Mouse (Mus musculus) kidney, embryonic 16.5 days (tissue): ENCODE results near the gene Ipo13. TPM values are rescaled to one million over a fixed set of nuclear protein-coding genes. Genes with fewer than 3 reads are reported as not detected.

Experiments used
- ATAC-seq: fragments of 200-750 bp; cut with Nextera tagmentation; 2 replicates; pipeline ENCODE4 v1.8.0; 2017; ENCODE audit warnings: moderate TSS enrichment; ENCODE audit not compliant: low FRiP score, low TSS enrichment
- H3K27ac ChIP-seq: fragments of 300-500 bp; sonication (generic); 2 replicates; pipeline ENCODE4 v1.5.1; 2014; ENCODE audit warnings: low read length
- H3K27me3 ChIP-seq: fragments of 300-500 bp; sonication (generic); 2 replicates; pipeline ENCODE4 v1.6.1; 2014; ENCODE audit warnings: low read length, control low read depth, mixed read lengths; ENCODE audit not compliant: insufficient read depth
- H3K36me3 ChIP-seq: fragments of 300-500 bp; sonication (generic); 2 replicates; pipeline ENCODE4 v1.6.1; 2014; ENCODE audit warnings: low read length, control low read depth, mixed read lengths; ENCODE audit not compliant: insufficient read depth
- H3K4me1 ChIP-seq: fragments of 300-500 bp; sonication (generic); 2 replicates; pipeline ENCODE4 v1.6.1; 2014; ENCODE audit warnings: low read length, control low read depth, mixed read lengths; ENCODE audit not compliant: insufficient read depth
- H3K4me2 ChIP-seq: fragments of 300-500 bp; sonication (generic); replicated peaks from 2 replicates; pipeline ENCODE4 v1.6.1; 2014; ENCODE audit warnings: low read depth, low read length
- H3K4me3 ChIP-seq: fragments of 300-500 bp; sonication (generic); 2 replicates; pipeline ENCODE4 v1.5.1; 2014; ENCODE audit warnings: mild to moderate bottlenecking, low read length
- H3K9ac ChIP-seq: fragments of 300-500 bp; sonication (generic); replicated peaks from 2 replicates; pipeline ENCODE4 v1.6.1; 2014; ENCODE audit warnings: low read length
- H3K9me3 ChIP-seq: fragments of 300-500 bp; sonication (generic); 2 replicates; pipeline ENCODE4 v1.6.1; 2016; ENCODE audit warnings: low read length, control low read depth
- WGBS: fragments of 180-500 bp; shearing (Covaris S2); extraction: QIAGEN DNeasy Blood & Tissue Kit; methylation state at CpG from one replicate; pipeline ENCODE4 v1.1.7; 2014; 5-methylcytosine and 5-hydroxymethylcytosine counted together
- polyA plus RNA-seq: library from polyadenylated mRNA; unstranded; fragments of >200 nt; fragmentation: Nextera tagmentation; extraction: Ambion mirVana; gene quantifications from 2 replicates; pipeline ENCODE4 v1.2.1, GENCODE M21; 2015

Gene Ipo13
- polyA plus RNA-seq, 1 experiment from 2014 or later = 52.9 TPM

DNA sequence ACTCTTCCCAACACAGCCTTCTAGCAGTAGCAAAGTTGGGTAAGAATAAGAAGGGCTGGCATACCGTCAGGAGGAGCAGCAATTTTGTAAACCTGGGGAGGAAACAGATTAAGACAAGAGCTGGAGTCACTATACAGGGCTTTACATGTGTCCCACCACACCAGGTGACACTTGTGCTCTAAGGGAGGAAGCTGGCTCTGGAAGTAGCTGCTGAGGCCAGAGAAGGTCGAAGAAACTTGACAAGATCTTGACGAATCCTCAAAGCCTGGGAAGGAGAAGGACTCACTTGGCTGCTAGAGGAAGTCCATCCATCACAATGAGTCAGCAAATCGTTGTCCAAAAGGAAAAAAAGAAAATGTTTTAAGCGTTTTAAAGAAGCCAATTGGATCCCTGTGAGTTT, 1.6 kb upstream of the Ipo13 start:
- H3K27me3 ChIP-seq = no peaks in the 10 kb centered on the region
- H3K4me3 ChIP-seq = no peak overlapping the region
- H3K4me1 ChIP-seq = peaks cover 28% of the 10 kb centered on the region
- H3K4me2 ChIP-seq = peak overlapping the region; percentile 99; the same call in 1 of the 2 replicates
- H3K27ac ChIP-seq = no peak overlapping the region
- ATAC-seq = no peak
- H3K36me3 ChIP-seq = peaks cover 7% of the 10 kb centered on the region
- no peaks in the 10 kb centered on the region for H3K9me3 ChIP-seq
- H3K9ac ChIP-seq = peak overlapping the region; percentile 85; the same call in 1 of the 2 replicates
- 72% methylated on average over 5 of the region's 5 CpGs for WGBS

GRCm38 (mm10) chr4:117915489-117916105, 798 bp upstream of the Ipo13 start:
- peak overlapping the region; percentile 99 for H3K4me2 ChIP-seq
- H3K27ac ChIP-seq = peak overlapping the region; percentile 22; the same call in 1 of the 2 replicates
- peaks cover 12% of the 10 kb centered on the region for H3K36me3 ChIP-seq
- H3K27me3 ChIP-seq = no peaks in the 10 kb centered on the region
- H3K4me1 ChIP-seq = peaks cover 28% of the 10 kb centered on the region
- 1% methylated on average over 19 of the region's 19 CpGs for WGBS
- H3K4me3 ChIP-seq = peak overlapping the region; percentile 87
- no peak for ATAC-seq
- peak overlapping the region; percentile 85 for H3K9ac ChIP-seq
- H3K9me3 ChIP-seq = no peaks in the 10 kb centered on the region

DNA sequence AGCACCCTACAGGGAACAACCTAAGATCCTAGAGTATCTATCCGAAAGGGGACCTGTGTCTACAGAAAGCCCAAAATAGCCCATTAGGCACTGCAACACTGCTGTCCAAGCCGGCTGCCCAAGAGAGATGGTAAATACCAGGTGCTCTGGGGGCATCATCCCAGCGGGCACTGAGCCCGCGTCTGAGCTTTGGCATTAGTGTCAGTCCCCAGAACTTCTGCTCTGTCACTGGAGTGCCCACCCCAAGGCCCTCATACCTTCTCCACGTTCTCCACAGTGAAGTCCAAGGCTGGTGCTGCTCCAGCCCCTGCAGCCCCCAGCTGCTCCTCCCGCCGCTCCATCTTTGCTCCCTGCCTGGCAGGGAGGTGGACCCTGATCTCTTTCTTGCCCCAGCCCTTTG, 768 bp downstream of the Ipo13 start:
- H3K4me2 ChIP-seq = peak overlapping the region; percentile 99
- H3K9ac ChIP-seq = peak overlapping the region; percentile 85
- no peaks in the 10 kb centered on the region for H3K9me3 ChIP-seq
- H3K36me3 ChIP-seq = peaks cover 12% of the 10 kb centered on the region
- peak; percentile 14 for ATAC-seq
- 17% methylated on average over 8 of the region's 8 CpGs for WGBS
- H3K4me3 ChIP-seq = peak overlapping the region; percentile 87
- H3K27ac ChIP-seq = no peak overlapping the region
- H3K4me1 ChIP-seq = peaks cover 29% of the 10 kb centered on the region
- H3K27me3 ChIP-seq = no peaks in the 10 kb centered on the region

- WGBS = 59% methylated on average over 3 of the region's 3 CpGs
- H3K9ac ChIP-seq = 0 out of 2 replicates have a peak overlapping the region, but pooled peaks have one; percentile 85
- no peak for ATAC-seq
Measured at GRCm38 (mm10) chr4:117913421-117913820, 1.4 kb downstream of the Ipo13 start.

GRCm38 (mm10) chr4:117912685-117913273, 2.0 kb downstream of the Ipo13 start:
- no peaks in the 10 kb centered on the region for H3K9me3 ChIP-seq
- peaks cover 33% of the 10 kb centered on the region for H3K4me1 ChIP-seq
- H3K9ac ChIP-seq = no peak overlapping the region
- H3K27ac ChIP-seq = no peak overlapping the region
- H3K4me2 ChIP-seq = no peak overlapping the region
- 45% methylated on average over 7 of the region's 7 CpGs for WGBS
- H3K4me3 ChIP-seq = no peak overlapping the region
- H3K36me3 ChIP-seq = peaks cover 12% of the 10 kb centered on the region
- no peaks in the 10 kb centered on the region for H3K27me3 ChIP-seq
- no peak for ATAC-seq

More at GRCm38 (mm10) chr4:117913421-117913820, 1.4 kb downstream of the Ipo13 start:
- H3K4me3 ChIP-seq = peak overlapping the region; percentile 87
- peaks cover 33% of the 10 kb centered on the region for H3K4me1 ChIP-seq
- no peak overlapping the region for H3K27ac ChIP-seq
- H3K9me3 ChIP-seq = no peaks in the 10 kb centered on the region
- no peaks in the 10 kb centered on the region for H3K27me3 ChIP-seq
- H3K36me3 ChIP-seq = peaks cover 12% of the 10 kb centered on the region
- peak overlapping the region; percentile 99 for H3K4me2 ChIP-seq

DNA sequence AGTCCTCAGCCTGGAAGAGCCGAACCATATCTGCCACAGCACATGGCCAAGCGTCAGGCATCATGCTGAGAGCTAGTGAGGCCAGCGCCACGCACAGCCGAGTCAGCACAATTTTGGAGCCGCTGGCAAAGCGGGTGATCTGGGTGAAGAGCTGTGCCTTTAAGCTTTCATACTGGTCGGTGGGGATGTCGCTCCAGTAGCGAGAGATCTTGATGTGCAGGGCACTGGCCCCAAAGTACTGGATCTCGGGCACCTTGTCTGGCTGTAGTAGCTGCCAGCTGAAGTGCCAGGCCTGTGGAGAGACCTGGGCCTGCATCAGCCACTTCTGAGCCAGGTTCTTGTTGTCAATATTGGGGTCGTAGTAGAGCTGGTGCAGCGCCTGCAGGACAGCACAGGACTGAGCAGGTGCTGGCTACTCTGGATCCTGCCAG, 2.7 kb downstream of the Ipo13 start:
- Histone ChIP-seq H3K27ac (no peak overlapping the region), H3K9me3 (no peaks in the 10 kb centered on the region), H3K9ac (no peak overlapping the region), H3K27me3 (no peaks in the 10 kb centered on the region), H3K36me3 (peaks cover 12% of the 10 kb centered on the region), H3K4me1 (peaks cover 33% of the 10 kb centered on the region), H3K4me2 (no peak overlapping the region), H3K4me3 (no peak overlapping the region)
- no peak for ATAC-seq
- WGBS = 95% methylated on average over 13 of the region's 13 CpGs

DNA sequence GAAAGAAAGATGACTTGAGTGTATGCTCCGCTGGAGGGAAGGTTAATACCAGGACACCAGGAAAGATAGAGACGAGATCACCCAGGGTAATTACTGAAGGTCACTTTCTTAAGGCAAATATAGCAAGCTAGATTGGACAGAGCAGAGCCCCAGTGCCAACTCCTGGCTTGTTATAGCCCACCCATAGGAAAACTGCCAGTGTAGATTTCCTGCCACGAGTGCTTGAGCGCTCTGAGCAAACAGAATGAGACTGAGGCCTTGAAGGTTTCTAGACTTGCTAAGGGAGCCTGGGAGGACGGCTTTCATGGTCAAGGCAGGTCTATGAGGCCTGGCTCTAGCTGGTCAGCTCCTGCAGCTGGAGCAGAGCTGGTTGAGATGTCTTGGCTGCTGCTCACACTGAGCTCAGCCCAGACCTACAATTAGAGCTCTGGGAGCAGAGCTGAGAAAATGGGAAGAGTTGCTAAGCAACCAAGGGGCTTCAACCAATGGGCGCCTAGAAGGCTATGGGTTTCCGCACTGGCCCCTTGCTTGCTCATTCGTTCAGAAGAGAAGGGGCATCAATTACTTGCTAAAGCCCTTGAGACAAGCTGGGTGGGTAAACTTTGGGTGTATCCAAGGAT, 5.9 kb downstream of the Ipo13 start:
- no peak overlapping the region for H3K4me2 ChIP-seq
- peaks cover 19% of the 10 kb centered on the region for H3K4me1 ChIP-seq
- no peaks in the 10 kb centered on the region for H3K27me3 ChIP-seq
- H3K9ac ChIP-seq = no peak overlapping the region
- H3K36me3 ChIP-seq = peaks cover 26% of the 10 kb centered on the region
- ATAC-seq = no peak
- no peak overlapping the region for H3K27ac ChIP-seq
- no peaks in the 10 kb centered on the region for H3K9me3 ChIP-seq
- H3K4me3 ChIP-seq = no peak overlapping the region
- 75% methylated on average over 8 of the region's 8 CpGs for WGBS

DNA sequence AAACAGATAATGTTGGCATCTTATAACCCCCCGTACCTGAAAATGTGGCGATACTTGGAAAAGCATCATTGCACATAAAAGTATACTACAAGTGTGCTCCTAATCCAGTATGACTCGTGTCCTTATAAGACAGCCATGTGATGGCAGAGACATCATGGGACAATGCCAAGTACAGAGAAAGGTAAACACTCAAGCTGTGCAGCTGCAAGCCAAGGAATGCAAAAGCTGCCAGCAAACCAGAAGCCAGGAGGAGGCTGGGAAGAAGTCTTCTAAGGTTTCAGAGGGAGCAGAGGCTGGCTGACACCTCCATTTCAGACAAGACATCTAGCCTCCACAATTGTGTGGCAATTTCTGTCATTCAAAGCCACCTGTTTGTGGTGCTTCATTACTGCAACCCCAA, 8.6 kb downstream of the Ipo13 start:
- H3K27ac ChIP-seq = no peak overlapping the region

GRCm38 (mm10) chr4:117904761-117905160, 10.0 kb downstream of the Ipo13 start:
- H3K36me3 ChIP-seq = peaks cover 53% of the 10 kb centered on the region
- H3K4me3 ChIP-seq = no peak overlapping the region
- H3K27ac ChIP-seq = no peak overlapping the region
- 0 out of 2 replicates have a peak, but pooled peaks cover 4% of the 10 kb centered on the region for H3K4me1 ChIP-seq
- no peaks in the 10 kb centered on the region for H3K9me3 ChIP-seq
- H3K4me2 ChIP-seq = no peak overlapping the region
- no peaks in the 10 kb centered on the region for H3K27me3 ChIP-seq
- no peak for ATAC-seq
- 94% methylated on average over 8 of the region's 8 CpGs for WGBS
- H3K9ac ChIP-seq = no peak overlapping the region

More for the DNA sequence above, 8.6 kb downstream of the Ipo13 start:
- Histone ChIP-seq H3K4me1 (0 out of 2 replicates have a peak, but pooled peaks cover 4% of the 10 kb centered on the region), H3K4me2 (no peak overlapping the region), H3K9ac (no peak overlapping the region), H3K36me3 (peaks cover 42% of the 10 kb centered on the region), H3K27me3 (no peaks in the 10 kb centered on the region), H3K9me3 (no peaks in the 10 kb centered on the region), H3K4me3 (no peak overlapping the region)
- ATAC-seq = no peak
- WGBS = 79% methylated on average over 3 of the region's 3 CpGs

DNA sequence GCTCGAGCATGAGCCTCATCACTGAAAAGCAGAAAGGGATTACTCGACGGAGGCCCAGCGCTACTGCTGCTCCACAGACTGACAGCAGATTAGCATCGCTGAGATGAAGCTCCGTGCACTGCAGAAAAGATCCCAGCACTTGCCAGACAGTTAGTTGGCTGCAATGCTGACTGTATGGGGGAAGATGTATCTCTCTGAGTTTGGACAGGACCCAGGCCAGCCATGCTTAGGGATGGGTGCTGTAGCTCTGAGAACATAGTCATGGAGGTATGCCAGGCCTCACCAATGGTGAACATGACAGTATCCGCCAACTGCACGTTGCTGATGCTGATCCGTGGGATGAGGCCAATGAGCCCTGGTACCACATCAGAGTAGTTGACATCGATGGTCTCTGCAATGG, 10.7 kb downstream of the Ipo13 start:
- 93% methylated on average over 10 of the region's 10 CpGs for WGBS
- Histone ChIP-seq H3K27me3 (no peaks in the 10 kb centered on the region), H3K4me1 (0 out of 2 replicates have a peak, but pooled peaks cover 4% of the 10 kb centered on the region), H3K36me3 (peaks cover 59% of the 10 kb centered on the region), H3K4me2 (no peak overlapping the region), H3K9ac (no peak overlapping the region), H3K4me3 (no peak overlapping the region), H3K9me3 (no peaks in the 10 kb centered on the region), H3K27ac (no peak overlapping the region)
- no peak for ATAC-seq
